Mouse (Mus musculus): Measurements from ENCODE around the gene Cyp1b1. TPM values are rescaled to one million over a fixed set of nuclear protein-coding genes. Genes with fewer than 3 reads are reported as not detected.

The Cyp1b1 gene
- total RNA-seq, 1 experiment from 2014 or later = not detected

DNA sequence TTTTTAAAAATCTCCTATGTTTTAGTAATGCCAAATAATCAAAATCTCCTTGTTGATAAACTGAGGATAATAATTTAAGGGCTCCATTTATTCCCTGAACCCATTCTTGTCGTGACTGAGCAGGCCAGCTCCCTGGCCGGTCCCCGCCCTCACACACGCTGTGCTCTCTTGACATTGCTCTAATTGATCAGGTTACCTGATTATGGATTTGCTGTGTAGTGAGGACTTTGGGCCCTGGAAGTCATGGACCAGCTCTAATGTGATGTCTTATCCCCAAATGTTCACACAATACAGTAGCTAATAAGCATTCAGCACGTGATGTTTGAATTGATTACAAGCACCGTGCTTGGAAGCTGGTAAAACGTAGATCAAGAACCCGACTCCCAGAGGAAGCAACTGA lies 56.0 kb downstream of the Cyp1b1 start:
- ATAC-seq (replicated peaks; ENCODE audit: insufficient number of reproducible peaks, low FRiP score, low TSS enrichment, poor library complexity, severe bottlenecking) = no peak

DNA sequence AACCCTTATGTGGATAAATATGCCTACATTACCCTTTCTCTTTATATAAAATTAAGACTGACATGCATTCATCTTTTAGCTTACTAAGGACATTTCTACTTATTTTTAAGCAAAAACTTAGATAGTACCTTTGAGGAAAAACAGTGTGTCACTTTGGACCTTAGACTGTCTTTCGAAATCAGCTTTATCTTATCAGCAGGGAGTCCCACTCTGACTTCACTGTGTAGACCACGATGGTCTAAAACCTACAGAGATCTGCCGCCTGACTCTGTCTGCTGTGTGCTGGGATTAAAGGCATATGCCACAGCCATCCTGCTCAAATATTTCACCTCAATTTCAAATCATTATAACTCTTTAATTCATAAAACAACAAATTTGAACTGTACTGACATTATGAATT lies 56.4 kb downstream of the Cyp1b1 start:
- ATAC-seq (replicated peaks; ENCODE audit: insufficient number of reproducible peaks, low FRiP score, low TSS enrichment, poor library complexity, severe bottlenecking) = no peak

DNA sequence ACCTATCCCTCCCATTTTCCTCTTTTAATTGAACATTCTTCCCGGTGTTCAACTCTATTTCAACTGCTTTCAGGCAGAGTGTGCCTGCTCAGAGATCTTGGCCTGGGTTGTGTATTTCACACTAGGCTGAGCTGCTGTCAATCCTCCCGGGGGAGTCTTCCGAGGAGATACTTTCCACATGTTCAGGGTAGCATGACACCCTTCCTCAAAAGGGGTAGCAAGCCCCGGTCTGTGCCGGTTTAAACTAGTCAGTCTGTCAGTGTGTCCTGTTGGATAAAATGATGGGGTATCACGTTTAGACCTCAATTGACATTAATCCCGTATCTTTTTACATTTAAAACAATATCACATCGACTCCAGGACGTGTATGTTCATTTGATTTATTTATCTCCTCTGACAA lies 57.1 kb downstream of the Cyp1b1 start:
- no peak for ATAC-seq (replicated peaks; ENCODE audit: insufficient number of reproducible peaks, low FRiP score, low TSS enrichment, poor library complexity, severe bottlenecking)

DNA sequence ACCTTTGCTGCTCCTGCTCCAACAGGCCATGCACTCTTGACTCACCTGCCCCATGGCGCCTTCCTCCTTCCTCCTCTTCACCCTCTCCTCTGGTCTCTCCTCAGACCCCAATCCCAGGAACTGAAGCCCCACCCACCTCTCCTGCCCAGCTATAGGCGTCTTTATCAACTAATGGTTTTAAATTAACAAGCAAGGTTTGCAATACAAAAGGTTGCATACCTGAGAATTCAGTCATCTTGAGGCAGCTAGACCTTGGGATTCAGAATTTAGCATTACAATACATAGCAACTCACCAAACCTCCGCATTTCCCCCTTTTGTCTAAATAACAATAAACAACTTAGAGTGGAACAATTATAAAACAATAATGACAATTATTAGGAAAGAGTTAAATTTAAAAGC lies 60.7 kb downstream of the Cyp1b1 start:
- no peak for ATAC-seq (replicated peaks; ENCODE audit: insufficient number of reproducible peaks, low FRiP score, low TSS enrichment, poor library complexity, severe bottlenecking)

DNA sequence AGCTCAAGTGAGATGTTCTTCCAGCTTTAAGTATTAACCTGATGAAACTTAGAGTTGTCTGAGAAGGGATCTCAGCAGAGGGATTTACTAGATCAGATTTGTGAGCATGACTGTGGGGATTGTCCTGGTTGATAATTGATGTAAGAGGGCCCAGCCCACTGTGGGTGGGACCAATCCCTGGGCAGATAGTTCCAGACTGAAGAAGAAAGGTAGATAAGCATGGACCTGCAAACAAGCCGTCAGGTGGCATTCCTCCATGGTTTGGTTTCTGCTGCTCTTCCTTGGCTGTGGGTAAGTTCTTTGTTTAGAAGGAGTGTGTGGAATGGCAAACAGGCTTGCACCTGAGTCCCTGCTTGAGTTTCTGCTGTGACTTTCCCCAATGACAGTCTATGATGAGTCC lies 61.7 kb downstream of the Cyp1b1 start:
- no peak for ATAC-seq (replicated peaks; ENCODE audit: insufficient number of reproducible peaks, low FRiP score, low TSS enrichment, poor library complexity, severe bottlenecking)

Other genes with a start within 250 kb of the Cyp1b1 start
- gene Rmdn2, start 103.2 kb downstream of the Cyp1b1 start, total RNA-seq (2017) = 10.2 to 15.0 TPM (median 12.8 TPM) in 3 replicates
- gene Atl2, start 181.1 kb upstream of the Cyp1b1 start, total RNA-seq (2017) = 52.6 to 69.1 TPM (median 61.7 TPM) in 3 replicates